Mouse (Mus musculus): ENCODE data around the gene Gga3. TPM values are rescaled to one million over a fixed set of nuclear protein-coding genes. Genes with fewer than 3 reads are reported as not detected.
"Not testable (repeated sequence)": the region's sequence is repeated elsewhere in the genome, so short reads cannot be mapped to it uniquely, and the experiment has no call there.

The Gga3 gene
- total RNA-seq (2022): 10 to 100 TPM; 13.0 to 19.0 (median 15.8) TPM

DNA sequence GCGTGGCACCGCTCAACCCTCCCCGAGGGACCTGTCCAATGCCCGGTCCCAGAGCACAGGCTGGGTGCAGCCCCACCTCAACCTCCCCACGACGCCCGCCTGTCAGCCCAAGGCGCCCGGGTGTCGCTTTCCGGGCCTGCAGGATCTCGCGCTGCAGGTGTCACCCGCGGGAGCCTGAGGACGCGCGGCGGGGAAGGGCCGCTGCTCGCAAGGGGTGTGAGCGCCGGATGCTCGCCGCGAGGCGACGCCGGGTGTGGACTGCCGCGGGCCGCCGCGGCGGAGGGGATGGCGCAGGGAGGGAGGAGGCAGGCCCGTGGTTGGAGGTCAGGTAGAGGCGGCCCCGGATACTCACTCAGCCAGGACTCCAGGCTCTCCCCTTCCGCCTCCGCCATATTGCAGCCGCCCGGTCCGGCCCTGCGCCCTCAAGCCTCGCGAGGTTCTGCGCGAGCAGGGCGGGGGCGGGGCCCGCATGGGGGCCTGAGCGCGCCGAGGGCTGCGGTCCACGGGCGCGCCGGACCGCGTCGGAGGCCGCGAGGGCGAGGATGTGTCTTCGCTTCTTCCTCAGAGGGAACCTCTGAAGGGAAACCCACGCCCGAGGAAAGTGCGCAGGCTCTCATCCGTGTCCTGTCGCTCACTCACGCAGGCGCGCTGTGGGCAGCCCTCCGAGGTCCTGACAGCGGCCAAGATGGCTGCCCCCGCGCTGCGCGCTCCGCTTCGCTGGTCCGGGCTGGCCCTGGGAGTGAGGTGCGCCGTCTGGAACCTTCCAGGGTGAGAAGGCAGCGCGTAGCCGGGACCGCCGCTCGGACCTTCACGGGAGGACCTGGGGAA lies at the start of gene Gga3, which contains the start of gene Mrps7:
Gene Gga3, minus strand, starts transcription at position 576 of the 828 bp plus-strand sequence.
Gene Mrps7, plus strand, starts transcription at position 450 of the 828 bp plus-strand sequence.
- peak; percentile 88 for DNase-seq (ENCODE audit: low spot score)

DNA sequence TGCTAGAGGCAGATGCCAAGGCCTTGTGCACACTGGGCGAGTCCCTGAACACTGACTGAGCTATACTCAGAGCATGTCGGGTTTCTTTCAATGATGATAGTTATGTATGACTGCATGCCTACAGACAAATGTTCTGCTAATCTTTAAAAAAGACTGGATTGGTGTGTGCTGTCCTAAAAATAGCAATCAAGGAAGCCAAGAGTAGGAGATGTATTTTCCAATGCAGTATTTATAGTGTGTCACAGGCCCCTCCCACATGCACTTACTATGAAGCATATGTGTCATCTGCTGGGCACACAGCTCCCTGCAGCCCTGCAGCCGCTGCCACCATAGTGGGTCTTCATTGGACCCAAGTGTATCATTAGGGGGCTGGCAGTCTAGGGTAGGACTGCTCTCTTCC lies 49.3 kb upstream of the Gga3 start:
- DNase-seq (ENCODE audit: low spot score): no peak

DNA sequence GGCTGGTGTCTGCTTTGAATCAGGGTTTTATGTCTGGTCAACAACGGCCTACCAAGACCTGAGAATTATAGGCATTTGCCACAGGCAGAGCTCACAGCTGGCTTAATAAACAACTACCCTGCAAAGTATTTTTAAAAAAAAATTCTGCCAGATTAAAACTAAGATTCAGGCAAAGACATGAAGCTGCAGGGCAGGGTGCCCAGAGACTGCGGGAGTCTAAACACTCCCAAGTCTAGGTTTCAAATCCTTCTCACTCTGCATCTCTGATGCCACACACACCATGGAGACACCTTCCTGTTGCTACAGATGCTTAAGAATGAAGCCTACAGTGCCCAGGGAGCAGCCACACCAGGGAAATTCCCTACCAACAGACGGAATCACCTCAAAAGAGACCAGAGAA lies 47.8 kb upstream of the Gga3 start:
- DNase-seq (ENCODE audit: low spot score): no peak

DNA sequence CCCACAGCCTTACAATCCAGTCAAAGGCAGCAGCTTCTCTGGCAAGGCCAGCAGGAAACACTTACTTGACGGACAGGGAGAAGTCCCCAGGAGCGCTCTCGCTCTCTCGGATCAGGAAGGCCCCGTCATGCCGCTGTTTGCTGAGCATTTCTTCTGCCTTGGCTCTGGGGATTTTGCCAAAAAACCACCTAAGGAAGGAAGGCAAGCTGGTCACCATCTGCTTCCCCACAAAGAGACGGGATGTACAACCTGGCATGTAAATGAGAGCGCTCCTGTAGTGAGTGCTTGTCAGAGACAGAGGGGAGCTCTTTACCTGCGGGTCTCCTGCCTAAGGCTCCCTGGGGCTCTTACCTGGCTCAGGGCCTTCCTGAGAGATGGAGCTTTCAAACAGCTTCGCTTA lies 45.9 kb upstream of the Gga3 start:
- DNase-seq (ENCODE audit: low spot score): no peak

DNA sequence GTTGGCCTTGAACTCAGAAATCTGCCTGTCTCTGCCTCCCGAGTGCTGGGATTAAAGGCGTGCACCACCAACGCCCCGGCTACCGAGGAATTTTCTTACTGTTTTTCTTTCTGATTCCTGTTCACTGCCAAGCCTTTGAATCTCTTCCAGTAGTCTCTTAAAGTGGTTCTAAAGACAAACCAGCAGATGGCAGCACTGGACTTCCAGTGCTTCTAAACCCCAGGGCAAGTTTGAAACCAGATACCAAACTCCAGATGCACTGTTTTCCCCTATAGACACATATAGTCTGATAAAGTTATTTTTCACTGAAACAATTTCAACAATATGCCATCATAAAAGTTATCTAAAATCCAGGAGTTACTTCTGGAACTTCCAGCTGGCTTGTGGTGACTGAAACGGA lies 43.6 kb upstream of the Gga3 start:
- peak; percentile 71 for DNase-seq (ENCODE audit: low spot score)

DNA sequence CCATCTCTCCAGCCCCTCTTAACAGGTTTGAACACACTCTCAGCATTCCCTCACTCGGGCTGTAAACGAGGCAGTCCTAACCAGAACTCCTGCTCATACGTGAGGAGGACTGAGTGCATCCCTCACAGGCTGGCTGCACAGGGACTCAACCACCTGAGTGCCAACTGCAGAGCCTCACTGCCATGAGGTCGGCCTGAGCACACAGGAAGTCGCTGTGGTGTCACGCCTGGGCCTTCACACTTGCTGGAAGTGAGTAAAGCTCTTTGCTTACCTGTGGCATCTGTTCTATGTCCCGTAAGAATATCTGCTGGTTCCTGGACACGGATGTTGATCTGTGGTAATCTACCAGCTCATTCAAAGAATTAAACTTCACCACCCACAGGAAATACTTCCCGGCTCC lies 42.6 kb upstream of the Gga3 start:
- no peak for DNase-seq (ENCODE audit: low spot score)

DNA sequence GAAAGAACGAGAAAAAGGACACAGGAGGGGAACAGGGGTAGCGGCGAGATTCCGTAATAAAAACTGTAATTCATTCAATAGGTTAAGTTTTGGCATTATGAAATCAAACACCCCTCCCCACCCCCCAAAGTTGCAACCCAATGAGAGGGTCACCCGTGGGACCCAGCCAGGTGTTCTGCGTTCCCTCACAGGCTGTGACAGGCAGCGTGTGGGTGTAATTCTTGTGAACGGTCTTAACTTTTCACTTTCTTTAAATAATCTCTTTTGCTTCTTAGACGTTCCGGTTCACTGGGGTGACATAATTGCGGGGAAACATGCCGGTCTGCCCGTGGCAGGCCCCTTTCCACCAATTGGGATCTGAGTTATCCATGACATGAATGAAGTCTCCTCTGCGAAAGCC lies 41.6 kb upstream of the Gga3 start:
- DNase-seq (ENCODE audit: low spot score): not testable (repeated sequence)

DNA sequence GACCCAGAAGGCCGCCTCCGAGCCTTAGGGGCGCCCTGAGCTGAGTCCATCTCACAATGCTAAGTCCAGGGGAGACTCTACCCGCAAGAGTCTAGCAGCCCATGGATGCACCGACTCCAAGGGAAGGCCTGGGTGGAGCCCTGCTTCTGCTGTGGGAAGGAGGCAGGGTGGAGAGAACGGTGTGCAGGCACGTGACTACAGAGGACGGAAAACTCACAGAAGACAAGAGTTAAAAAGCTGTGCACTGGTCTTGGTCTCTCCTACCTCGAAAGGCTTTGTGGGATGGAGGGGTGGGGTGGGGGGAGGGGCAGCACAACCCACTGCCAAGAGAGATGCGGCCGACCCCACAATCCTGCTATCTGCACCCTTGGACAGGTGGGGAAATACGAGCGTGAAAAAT lies 40.5 kb upstream of the Gga3 start:
- DNase-seq (ENCODE audit: low spot score): no peak

DNA sequence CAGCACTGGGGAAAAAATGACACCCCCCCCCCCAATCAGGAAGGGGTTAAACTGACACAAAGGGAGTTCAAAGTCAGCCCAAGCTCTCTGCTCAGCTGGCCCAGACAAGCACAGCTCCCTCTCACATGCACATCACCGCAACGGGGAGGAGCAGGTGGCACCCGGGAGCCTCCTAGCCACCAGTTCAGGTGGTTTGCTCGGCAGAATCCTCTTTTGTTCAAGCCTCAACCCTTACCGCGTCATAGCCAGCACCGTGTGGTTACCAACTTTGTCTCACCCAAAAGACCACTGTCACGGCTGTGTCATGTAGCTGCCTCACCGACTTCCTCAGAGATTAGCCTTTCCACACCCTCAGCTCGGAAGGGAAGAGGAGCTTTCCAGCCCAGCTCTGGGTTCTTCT lies 39.4 kb upstream of the Gga3 start:
- DNase-seq (ENCODE audit: low spot score): no peak

DNA sequence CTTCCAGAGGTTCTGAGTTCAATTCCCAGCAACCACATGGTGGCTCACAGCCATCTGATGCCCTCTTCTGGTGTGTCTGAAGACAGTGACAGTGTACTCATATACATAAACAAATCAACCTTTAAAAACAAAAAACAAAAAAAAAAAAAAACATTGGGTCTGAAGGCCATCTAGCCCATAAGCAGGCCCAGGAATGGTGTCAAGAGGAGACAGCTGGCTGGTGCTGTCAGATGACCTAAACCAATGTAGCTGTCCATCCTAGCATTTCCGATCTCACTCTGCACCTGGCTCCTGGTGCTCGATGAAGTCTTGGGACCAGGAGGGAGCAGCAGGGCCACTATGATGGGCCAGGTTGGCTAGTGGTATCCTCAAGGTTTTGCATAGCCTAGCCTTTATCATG lies 38.9 kb upstream of the Gga3 start:
- DNase-seq (ENCODE audit: low spot score): no peak

DNA sequence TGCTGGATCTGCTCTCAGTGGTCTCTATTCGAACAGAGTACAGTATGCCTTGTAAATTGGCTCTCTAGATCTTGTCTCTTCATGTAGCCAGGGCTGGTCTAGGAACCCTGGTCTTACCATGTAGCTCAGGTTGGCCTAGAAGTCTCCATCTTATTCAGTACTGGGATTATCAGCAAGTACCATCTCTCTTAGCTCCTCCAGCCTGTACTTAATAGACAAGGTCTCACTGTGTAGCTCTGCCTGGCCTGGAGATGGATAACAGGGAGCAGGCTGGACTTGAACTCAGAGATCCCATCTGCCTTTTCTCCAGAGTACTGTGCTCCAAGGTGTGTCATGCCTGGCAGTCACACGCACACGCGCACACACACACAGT lies 37.8 kb upstream of the Gga3 start:
- no peak for DNase-seq (ENCODE audit: low spot score)

DNA sequence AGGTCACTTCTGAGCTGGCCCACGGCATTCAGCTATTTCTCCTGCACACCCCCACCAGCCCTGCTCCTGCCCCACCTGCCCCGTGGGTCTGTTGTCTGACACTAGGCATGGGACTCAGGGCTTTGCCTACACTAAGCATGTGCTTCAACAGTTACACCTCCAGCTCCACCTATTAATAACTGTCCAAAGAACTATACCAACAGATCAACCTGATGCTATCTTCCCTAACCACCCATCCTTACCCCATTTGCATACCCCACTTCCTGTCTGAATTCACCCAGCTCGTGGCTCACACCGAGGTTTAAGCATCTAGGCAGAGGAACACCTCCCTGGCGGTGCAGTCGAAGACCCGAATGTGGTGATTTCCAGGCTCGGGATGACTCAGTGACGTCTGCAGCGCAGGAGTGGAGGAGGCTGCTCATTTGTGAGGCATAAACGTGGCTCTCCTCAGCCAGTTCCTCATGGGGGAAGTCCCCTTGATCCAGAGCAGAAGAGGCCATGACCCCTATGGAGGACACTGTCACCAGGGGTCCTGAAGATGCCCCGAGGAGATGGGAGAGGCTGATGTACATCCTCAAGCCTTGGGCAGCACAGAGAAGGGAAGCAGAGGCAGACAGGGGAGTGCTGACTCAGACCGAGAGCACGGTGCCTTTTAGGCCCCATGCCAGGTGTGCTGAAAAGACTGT lies 37.3 kb upstream of the Gga3 start:
- no peak for DNase-seq (ENCODE audit: low spot score)

DNA sequence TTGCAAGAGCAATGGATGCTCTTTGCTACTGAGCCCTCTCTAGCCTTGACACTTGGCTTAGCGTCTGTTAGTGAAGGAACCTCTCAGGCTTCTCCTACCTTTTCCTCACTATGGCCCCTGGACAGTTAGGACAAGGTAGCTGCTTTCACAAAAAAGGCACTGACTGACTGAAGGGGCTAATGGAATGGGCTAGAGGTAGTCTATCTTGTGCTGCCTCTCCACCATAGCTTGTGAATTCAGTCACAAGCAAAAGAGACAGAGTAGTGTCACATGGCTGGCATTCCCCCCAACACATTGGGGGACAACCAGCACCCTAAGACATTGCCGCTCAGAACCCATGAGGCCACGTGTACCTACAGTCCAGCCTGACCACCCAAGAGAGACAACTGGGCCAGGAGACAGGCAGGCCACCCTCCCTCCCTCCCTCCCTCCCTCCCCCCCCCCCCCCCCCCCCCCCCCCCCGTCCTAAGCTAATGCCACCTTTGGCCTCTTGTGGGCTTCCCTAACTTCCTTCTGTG lies 36.5 kb upstream of the Gga3 start:
- DNase-seq (ENCODE audit: low spot score): no peak

DNA sequence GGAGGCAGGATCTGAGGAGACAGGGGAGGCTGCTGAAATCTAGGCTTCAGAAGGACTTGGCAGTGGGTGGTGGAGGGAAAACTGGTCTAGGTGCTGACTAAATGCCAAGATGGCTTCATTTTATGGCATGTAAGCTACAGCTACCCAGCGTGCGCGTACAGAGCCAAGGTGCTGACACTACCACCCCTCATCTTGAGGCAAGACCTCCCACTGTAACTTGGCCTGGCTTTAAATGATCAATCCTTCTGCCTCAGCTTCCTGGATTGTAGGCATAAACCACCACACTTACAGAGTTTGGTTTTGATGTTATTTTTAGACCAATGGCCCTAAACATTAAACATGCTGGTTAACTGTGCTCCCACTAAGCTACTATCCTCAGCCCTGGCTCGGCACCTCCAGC lies 35.7 kb upstream of the Gga3 start:
- DNase-seq (ENCODE audit: low spot score): no peak

DNA sequence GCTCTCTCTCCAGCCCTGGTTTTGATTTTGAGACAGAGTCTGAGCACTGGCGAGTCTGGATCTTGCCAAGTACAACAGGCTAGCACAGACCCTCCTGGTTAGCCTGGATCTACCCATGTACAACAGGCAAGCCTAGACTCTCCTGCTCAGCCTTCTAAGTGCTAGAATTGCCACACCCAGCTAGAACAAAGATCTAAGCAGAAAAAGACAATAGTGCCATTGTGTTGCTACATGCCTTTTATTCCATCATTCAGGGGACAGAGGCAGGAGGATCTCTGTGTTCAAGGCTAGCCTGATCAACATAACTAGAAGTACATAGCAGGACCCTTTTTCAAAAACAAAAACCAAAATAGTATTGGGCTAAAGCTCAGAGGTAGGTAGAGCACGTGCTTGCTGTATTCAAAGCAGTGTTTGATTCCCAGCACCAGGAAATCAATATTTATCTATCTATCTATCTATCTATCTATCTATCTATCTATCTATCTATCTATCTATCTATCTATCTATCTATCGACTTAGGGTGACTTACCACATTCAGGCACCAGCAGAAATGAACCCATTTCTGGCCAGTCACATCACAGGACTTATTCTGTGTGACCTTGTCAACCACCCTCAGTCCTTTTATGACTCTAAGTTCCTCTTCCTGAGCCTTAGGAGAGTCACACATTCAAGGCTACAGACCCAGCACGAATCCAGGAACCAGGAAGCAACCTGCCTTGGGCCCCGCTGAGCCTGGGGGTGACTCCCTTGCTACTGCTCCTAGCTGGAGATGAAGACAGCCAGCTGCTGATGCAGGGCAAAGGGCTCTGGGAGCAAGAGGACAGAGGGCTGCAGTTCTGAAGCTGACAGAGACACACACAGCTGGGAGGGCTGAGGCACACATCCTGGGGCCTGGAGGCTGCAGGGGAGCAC lies 34.9 kb upstream of the Gga3 start:
- DNase-seq (ENCODE audit: low spot score): no peak

DNA sequence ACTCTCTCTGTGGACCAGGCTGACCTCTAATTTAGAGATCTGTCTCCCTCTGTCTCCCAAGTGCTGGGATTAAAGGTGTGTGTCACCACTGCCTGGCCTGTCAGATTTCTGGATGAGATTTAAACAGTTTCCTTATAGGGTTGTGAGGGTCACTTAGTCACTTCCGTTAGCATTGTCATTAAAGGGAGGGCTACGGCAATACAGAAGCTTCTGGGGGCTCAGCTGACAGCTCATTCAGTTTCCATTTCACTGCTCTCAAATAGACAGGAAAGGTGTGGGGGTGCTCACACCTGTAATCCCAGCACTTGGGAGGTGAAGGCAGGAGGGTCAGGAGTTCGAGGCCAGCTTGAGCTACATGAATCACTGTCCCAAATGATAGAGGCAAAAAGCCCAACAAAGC lies 33.1 kb upstream of the Gga3 start:
- no peak for DNase-seq (ENCODE audit: low spot score)

DNA sequence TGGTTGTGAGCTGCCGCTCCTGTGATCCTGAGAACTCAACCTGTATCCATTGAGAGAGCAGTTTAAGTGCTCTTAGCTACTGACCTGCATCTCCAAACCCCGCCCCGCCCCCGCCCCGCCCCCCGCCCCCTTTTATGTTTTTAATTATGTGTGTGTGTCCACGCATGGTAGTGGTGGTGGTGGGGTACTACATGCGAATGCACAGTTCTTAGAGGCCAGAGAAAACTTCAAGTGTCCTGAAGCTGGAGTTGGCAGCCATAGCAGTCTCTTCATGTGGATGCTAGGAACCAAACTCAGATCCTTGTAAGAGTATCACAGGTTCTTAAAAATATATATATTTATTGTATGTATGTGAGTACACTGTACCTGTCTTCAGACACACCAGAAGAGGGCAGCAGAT lies 31.6 kb upstream of the Gga3 start:
- DNase-seq (ENCODE audit: low spot score): no peak

DNA sequence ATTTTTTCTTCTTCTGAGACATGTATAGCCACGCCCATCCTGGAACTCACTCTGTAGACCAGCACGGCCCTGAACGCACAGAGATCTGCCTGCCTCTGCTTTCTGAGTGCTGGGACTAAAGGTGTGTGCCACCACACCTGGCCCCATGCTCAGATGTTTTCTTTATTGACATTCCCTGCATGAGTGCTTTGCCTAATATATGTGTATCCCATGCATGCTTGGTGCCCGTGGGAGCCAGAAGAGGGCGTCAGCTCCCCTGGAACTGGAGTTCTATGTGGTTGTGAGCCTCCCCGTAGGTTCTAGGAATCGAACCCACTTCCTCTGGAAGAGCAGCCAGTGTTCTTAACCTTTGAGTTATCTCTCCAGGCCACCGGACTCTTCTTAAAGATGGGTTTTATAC lies 31.2 kb upstream of the Gga3 start:
- no peak for DNase-seq (ENCODE audit: low spot score)

DNA sequence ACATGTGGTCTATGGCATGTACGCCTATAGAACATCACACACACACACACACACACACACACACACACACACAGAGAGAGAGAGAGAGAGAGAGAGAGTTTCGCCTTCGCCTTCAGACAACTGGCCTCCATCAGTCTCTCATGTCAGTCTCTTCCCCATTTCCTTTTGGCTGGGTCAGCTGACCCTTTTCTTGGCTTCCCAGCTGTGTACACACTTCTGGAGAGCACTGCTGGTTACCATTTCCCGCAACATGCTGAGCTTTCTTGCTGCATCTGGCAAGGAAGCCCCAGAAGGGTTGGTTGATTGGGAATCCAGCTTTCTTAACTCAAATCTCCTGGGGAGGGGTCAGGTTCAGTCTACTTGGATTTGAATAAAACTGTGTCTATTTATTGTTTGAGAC lies 30.3 kb upstream of the Gga3 start:
- DNase-seq (ENCODE audit: low spot score): no peak

DNA sequence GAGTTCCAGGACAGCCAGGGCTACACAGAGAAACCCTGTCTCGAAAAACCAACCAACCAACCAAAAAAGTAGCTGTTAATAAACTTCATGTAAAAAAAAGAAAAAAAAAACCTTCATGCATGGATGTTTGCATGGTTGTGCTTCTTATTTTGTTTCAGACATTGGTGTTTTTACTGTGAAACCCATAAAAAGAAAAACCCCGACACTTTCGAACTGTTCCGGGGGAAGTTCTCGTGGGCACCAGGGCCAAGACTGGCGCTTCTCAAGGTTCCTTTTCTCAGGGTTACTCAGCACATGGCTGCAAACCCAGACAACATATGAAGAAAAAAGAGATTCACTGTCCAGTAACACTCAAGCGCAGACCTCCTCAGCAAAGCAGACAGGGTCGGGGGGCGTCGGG lies 29.0 kb upstream of the Gga3 start:
- no peak for DNase-seq (ENCODE audit: low spot score)

DNA sequence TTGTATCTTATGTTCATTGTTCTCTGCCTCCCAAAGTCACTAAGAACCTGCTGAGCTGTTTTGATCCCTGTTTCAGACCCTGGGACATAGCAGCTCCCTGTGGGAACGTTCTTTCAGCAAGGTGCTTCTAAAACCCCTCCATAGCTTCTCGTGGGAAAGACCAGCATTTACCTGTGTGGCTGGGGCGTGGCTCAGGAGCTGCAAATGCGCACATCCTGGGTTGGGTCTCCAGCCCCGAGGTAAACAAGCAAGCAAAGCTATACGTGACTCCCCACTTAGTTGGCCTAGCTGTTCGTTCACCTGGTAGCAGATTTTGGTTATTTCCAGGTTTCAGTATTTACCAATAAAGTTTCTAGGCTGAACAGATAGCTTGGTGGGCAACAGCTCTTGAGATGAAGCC lies 28.4 kb upstream of the Gga3 start:
- DNase-seq (ENCODE audit: low spot score): no peak

DNA sequence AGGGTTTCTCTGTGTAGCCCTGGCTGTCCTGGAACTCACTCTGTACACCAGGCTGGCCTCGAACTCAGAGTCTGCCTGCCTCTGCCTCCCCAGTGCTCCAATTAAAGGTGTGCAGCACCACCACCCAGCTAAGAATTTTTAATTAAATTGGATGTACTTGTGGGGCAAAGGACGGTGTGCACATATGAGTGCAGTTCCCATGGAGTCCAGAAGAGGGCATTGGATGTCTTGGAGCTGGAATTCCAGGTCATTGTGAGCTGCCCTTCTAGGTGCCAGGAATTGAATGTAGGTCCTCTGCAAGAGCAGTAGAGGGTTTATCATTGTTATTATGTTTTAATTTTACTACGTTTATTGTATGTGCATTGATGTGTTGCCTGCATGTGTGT lies 27.6 kb upstream of the Gga3 start:
- peak; percentile 53 for DNase-seq (ENCODE audit: low spot score)

Data from heart, adult 8-10 months (tissue).